Mouse (Mus musculus): Measurements from ENCODE around the gene Prune2. TPM values are rescaled to one million over a fixed set of nuclear protein-coding genes. Genes with fewer than 3 reads are reported as not detected.

Gene Prune2
- total and polyA plus RNA-seq, 3 experiments: not detected

DNA sequence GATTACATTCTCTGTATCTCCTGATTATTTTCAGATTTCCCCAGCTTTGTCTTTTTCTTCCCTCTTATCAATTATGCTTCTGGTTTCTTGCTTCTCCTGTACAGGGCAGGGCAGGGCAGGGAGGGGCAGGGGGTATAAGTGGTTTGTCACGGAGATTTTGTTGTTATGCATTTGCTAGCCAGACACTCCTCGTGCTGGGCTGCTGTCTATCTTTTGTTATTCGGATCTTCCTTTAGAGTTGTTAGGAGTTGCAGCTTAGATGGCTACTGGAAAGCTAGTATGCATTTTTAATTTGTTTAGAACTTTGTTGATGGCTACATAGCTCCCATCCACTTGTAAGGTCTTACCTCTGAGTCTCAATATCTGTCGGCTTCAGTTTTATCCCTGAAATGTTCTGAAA, 91.0 kb downstream of the Prune2 start:
- Histone ChIP-seq H3K27me3 (ENCODE audit: control insufficient read depth in 1 of 2, insufficient read depth in 2 of 2, low read length in 2 of 2) (no peaks in the 10 kb centered on the region), H3K27ac (ENCODE audit: control insufficient read depth, low read depth, low read length) (no peak overlapping the region), H3K9me3 (replicated peaks; ENCODE audit: insufficient read depth, low read length) (no peaks in the 10 kb centered on the region), H3K36me3 (ENCODE audit: control insufficient read depth in 1 of 2, insufficient read depth in 2 of 2, low read length in 2 of 2) (no peaks in the 10 kb centered on the region), H3K4me3 (ENCODE audit: control insufficient read depth in 1 of 2, insufficient read depth in 1 of 2, low read depth in 2 of 2, low read length in 2 of 2) (no peak overlapping the region), H3K79me2 (ENCODE audit: control insufficient read depth, insufficient read depth, low read length, poor library complexity) (no peaks in the 10 kb centered on the region), H3K9ac (ENCODE audit: control insufficient read depth, low read depth, low read length, poor library complexity, severe bottlenecking) (no peak overlapping the region), H3K4me1 (ENCODE audit: control insufficient read depth in 1 of 2, insufficient read depth in 2 of 2, low read length in 2 of 2) (no peaks in the 10 kb centered on the region)
- TF ChIP-seq EP300 (IDR thresholded peaks at IDR 0.05; ENCODE audit: low read depth in 1 of 2, low read length in 2 of 2): no peak
- TF ChIP-seq NRF1 (IDR thresholded peaks at IDR 0.05; ENCODE audit: insufficient read depth, low read depth, low read length, poor library complexity, severe bottlenecking): no peak
- TF ChIP-seq GABPA (IDR thresholded peaks at IDR 0.05; ENCODE audit: low read depth, low read length): no peak
- no peak for TF ChIP-seq ZC3H11A (IDR thresholded peaks at IDR 0.05; ENCODE audit: low read depth, low read length)
- no peak for TF ChIP-seq KAT2A (conservative IDR thresholded peaks at IDR 0.05; ENCODE audit: low read depth, low read length)
- no peak for TF ChIP-seq USF2 (IDR thresholded peaks at IDR 0.05; ENCODE audit: borderline replicate concordance in 1 of 2, insufficient read depth in 1 of 2, low read depth in 1 of 2, low read length in 2 of 2)
- no peak for TF ChIP-seq MYB (IDR thresholded peaks at IDR 0.05; ENCODE audit: low read depth, low read length)
- TF ChIP-seq POLR2A (IDR thresholded peaks at IDR 0.05; ENCODE audit: control insufficient read depth in 1 of 2, insufficient read depth in 1 of 2, low read depth in 1 of 2, low read length in 2 of 2, poor library complexity in 1 of 2): no peak
- no peak for TF ChIP-seq TCF12 (IDR thresholded peaks at IDR 0.05; ENCODE audit: low read depth, low read length)
- TF ChIP-seq CHD1 (IDR thresholded peaks at IDR 0.05; ENCODE audit: low read depth, low read length): no peak
- no peak for TF ChIP-seq JUND (IDR thresholded peaks at IDR 0.05; ENCODE audit: low read depth, low read length)
- TF ChIP-seq HCFC1 (IDR thresholded peaks at IDR 0.05; ENCODE audit: low read depth, low read length): no peak
- no peak for DNase-seq (ENCODE audit: low read depth, low spot score)

DNA sequence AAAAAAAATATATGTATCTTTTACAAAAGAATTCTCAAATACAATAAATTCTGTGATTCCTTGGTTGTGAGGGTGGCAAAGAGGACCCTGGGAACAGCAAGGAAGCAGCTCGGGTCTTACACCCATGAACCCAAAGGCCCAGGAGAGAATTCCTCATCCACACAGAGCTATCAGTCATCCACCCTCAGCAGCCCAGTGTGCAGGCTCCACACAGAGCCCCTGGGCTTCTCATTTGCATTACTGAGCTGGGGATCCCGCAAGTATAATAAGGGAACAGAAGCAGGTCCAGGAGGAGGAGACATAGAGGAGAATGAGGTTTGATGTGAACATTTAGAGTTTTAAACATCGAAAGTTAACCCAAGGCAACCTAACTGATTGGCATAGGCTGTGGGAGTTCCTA, 100.0 kb downstream of the Prune2 start:
- no peaks in the 10 kb centered on the region for H3K4me1 ChIP-seq (ENCODE audit: control insufficient read depth in 1 of 2, insufficient read depth in 2 of 2, low read length in 2 of 2)
- H3K4me3 ChIP-seq (ENCODE audit: control insufficient read depth in 1 of 2, insufficient read depth in 1 of 2, low read depth in 2 of 2, low read length in 2 of 2): no peak overlapping the region
- H3K27me3 ChIP-seq (ENCODE audit: control insufficient read depth in 1 of 2, insufficient read depth in 2 of 2, low read length in 2 of 2): no peaks in the 10 kb centered on the region
- no peak overlapping the region for H3K9ac ChIP-seq (ENCODE audit: control insufficient read depth, low read depth, low read length, poor library complexity, severe bottlenecking)
- no peak overlapping the region for H3K27ac ChIP-seq (ENCODE audit: control insufficient read depth, low read depth, low read length)
- H3K36me3 ChIP-seq (ENCODE audit: control insufficient read depth in 1 of 2, insufficient read depth in 2 of 2, low read length in 2 of 2): no peaks in the 10 kb centered on the region
- TF ChIP-seq MAX (IDR thresholded peaks at IDR 0.05; ENCODE audit: low read length) (no peak), MXI1 (IDR thresholded peaks at IDR 0.05; ENCODE audit: low read depth, low read length) (no peak), E2F4 (IDR thresholded peaks at IDR 0.05; ENCODE audit: borderline replicate concordance, low read depth, low read length) (no peak), ZNF384 (IDR thresholded peaks at IDR 0.05; ENCODE audit: low read depth, low read length) (no peak), TAL1 (IDR thresholded peaks at IDR 0.05; ENCODE audit: low read length) (no peak), MAFK (IDR thresholded peaks at IDR 0.05; ENCODE audit: borderline replicate concordance, low read depth, low read length) (no peak), POLR2AphosphoS5 (IDR thresholded peaks at IDR 0.05; ENCODE audit: borderline replicate concordance, low read depth, low read length) (no peak), EP300 (IDR thresholded peaks at IDR 0.05; ENCODE audit: low read depth in 1 of 2, low read length in 2 of 2) (no peak), USF1 (IDR thresholded peaks at IDR 0.05; ENCODE audit: low read depth, low read length) (no peak)
- H3K79me2 ChIP-seq (ENCODE audit: control insufficient read depth, insufficient read depth, low read length, poor library complexity): no peaks in the 10 kb centered on the region
- no peak for DNase-seq (ENCODE audit: low read depth, low spot score)
- H3K9me3 ChIP-seq (replicated peaks; ENCODE audit: insufficient read depth, low read length): no peaks in the 10 kb centered on the region

Data from MEL (cell line).